Mouse (Mus musculus) heart, adult 9 months (tissue): ENCODE data around the gene Gas8.
A peak's percentile ranks its signal among the peaks of the same experiment; 100 is the strongest.
"Not testable (repeated sequence)": the region's sequence is repeated elsewhere in the genome, so short reads cannot be mapped to it uniquely, and the experiment has no call there.

ENCODE experiments used
- DNase-seq, 2 experiments: peaks; one replicate each; pipeline ENCODE4 v3.0.0; 2022; ENCODE audit warnings: low spot score in 2 of 2

The Gas8 gene

GRCm38 (mm10) chr8:123518667-123519066 lies at the start of gene Gas8:
Gene Gas8, plus strand, starts transcription at chr8:123518834.
- peak; percentile 89 to 91 for DNase-seq

- DNase-seq = not testable (repeated sequence)
Observed at GRCm38 (mm10) chr8:123472991-123473390, 45.6 kb upstream of the Gas8 start.

GRCm38 (mm10) chr8:123474549-123474948 lies 44.1 kb upstream of the Gas8 start:
- not testable (repeated sequence) for DNase-seq

GRCm38 (mm10) chr8:123476911-123477736 lies 41.5 kb upstream of the Gas8 start:
- peak in 1 of 2 experiments; percentile 10 for DNase-seq

- DNase-seq = peak; percentile 95 to 96
Observed at GRCm38 (mm10) chr8:123477737-123478258, 40.8 kb upstream of the Gas8 start, which contains the start of gene Afg3l1. Gene Afg3l1, plus strand, starts transcription at chr8:123477903.

GRCm38 (mm10) chr8:123478456-123479218 lies 40.0 kb upstream of the Gas8 start:
- no peak for DNase-seq

GRCm38 (mm10) chr8:123482627-123483026 lies 36.0 kb upstream of the Gas8 start:
- DNase-seq = no peak

- DNase-seq = no peak
Observed at GRCm38 (mm10) chr8:123491280-123492075, 27.2 kb upstream of the Gas8 start.

- no peak for DNase-seq
Observed at GRCm38 (mm10) chr8:123492898-123493297, 25.7 kb upstream of the Gas8 start.

- DNase-seq = no peak
Observed at GRCm38 (mm10) chr8:123497699-123498098, 20.9 kb upstream of the Gas8 start.

GRCm38 (mm10) chr8:123498963-123499362 lies 19.7 kb upstream of the Gas8 start:
- DNase-seq = no peak

GRCm38 (mm10) chr8:123499556-123499955 lies 19.1 kb upstream of the Gas8 start:
- DNase-seq = no peak

- no peak for DNase-seq
Observed at GRCm38 (mm10) chr8:123502192-123502591, 16.4 kb upstream of the Gas8 start.

GRCm38 (mm10) chr8:123503801-123504467 lies 14.7 kb upstream of the Gas8 start:
- DNase-seq = no peak

- DNase-seq = no peak
Observed at GRCm38 (mm10) chr8:123504591-123505195, 13.9 kb upstream of the Gas8 start.

GRCm38 (mm10) chr8:123505267-123505666 lies 13.4 kb upstream of the Gas8 start:
- no peak for DNase-seq

- DNase-seq = no peak
Observed at GRCm38 (mm10) chr8:123505695-123506094, 12.9 kb upstream of the Gas8 start.

- DNase-seq = no peak
Observed at GRCm38 (mm10) chr8:123507153-123507552, 11.5 kb upstream of the Gas8 start.

GRCm38 (mm10) chr8:123510819-123511218 lies 7.8 kb upstream of the Gas8 start:
- DNase-seq = no peak

GRCm38 (mm10) chr8:123514136-123514535 lies 4.5 kb upstream of the Gas8 start:
- DNase-seq = no peak
